Mouse (Mus musculus) lung, embryonic 14.5 days (tissue): ENCODE data around the gene Sez6. TPM values are rescaled to one million over a fixed set of nuclear protein-coding genes. Genes with fewer than 3 reads are reported as not detected.

ENCODE experiments used
- ATAC-seq: fragments of 200-750 bp; cut with Nextera tagmentation; 2 replicates; pipeline ENCODE4 v1.8.0; 2017; ENCODE audit warnings: mild to moderate bottlenecking, moderate TSS enrichment, moderate library complexity; ENCODE audit not compliant: insufficient read depth
- DNase-seq: peaks from one replicate; pipeline ENCODE4 v3.0.0-alpha.2; 2015
- H3K27ac ChIP-seq: fragments of 300-500 bp; sonication (generic); 2 replicates; pipeline ENCODE4 v1.5.1; 2014; ENCODE audit warnings: low read depth, mild to moderate bottlenecking, moderate library complexity
- H3K27me3 ChIP-seq: fragments of 300-500 bp; sonication (generic); 2 replicates; pipeline ENCODE4 v1.6.1; 2014; ENCODE audit warnings: low read length, control low read depth; ENCODE audit not compliant: insufficient read depth
- H3K36me3 ChIP-seq: fragments of 300-500 bp; sonication (generic); 2 replicates; pipeline ENCODE4 v1.6.1; 2014; ENCODE audit warnings: control low read depth; ENCODE audit not compliant: insufficient read depth
- H3K4me1 ChIP-seq: fragments of 300-500 bp; sonication (generic); 2 replicates; pipeline ENCODE4 v1.6.1; 2014; ENCODE audit warnings: antibody characterized with exemption, control low read depth; ENCODE audit not compliant: insufficient read depth
- H3K4me2 ChIP-seq: fragments of 300-500 bp; sonication (generic); 2 replicates; pipeline ENCODE4 v1.6.1; 2014; ENCODE audit warnings: mild to moderate bottlenecking
- H3K4me3 ChIP-seq: fragments of 300-500 bp; sonication (generic); 2 replicates; pipeline ENCODE4 v1.5.1; 2014; ENCODE audit warnings: low read depth, low read length
- H3K9ac ChIP-seq: fragments of 300-500 bp; sonication (generic); 2 replicates; pipeline ENCODE4 v1.6.1; 2014
- H3K9me3 ChIP-seq: fragments of 300-500 bp; sonication (generic); 2 replicates; pipeline ENCODE4 v1.6.1; 2016; ENCODE audit warnings: low read depth, low read length, control low read depth
- CTCF ChIP-seq: IDR thresholded peaks from 2 replicates; pipeline ENCODE4 v1.5.1; 2016; ENCODE audit warnings: antibody characterized with exemption, low read depth
- WGBS: fragments of 180-500 bp; shearing (Covaris S2); extraction: QIAGEN DNeasy Blood & Tissue Kit; methylation state at CpG from one replicate; pipeline ENCODE4 v1.1.7; 2014; 5-methylcytosine and 5-hydroxymethylcytosine counted together
- polyA plus RNA-seq: library from polyadenylated mRNA; unstranded; fragments of >200 nt; fragmentation: Nextera tagmentation; extraction: Ambion mirVana; gene quantifications from 2 replicates; pipeline ENCODE4 v1.2.1, GENCODE M21; 2014

Gene Sez6
- polyA plus RNA-seq, 1 experiment from 2014 or later = 0.22 TPM

- Histone ChIP-seq H3K4me1 (0 out of 2 replicates have a peak, but pooled peaks cover 3% of the 10 kb centered on the region), H3K27ac (no peak overlapping the region), H3K27me3 (no peaks in the 10 kb centered on the region), H3K9me3 (no peaks in the 10 kb centered on the region), H3K36me3 (no peaks in the 10 kb centered on the region), H3K4me3 (no peak overlapping the region), H3K9ac (no peak overlapping the region), H3K4me2 (no peak overlapping the region)
- DNase-seq (no peak), ATAC-seq (no peak)
- TF ChIP-seq CTCF = no peak
- 58% methylated on average over 9 of the region's 9 CpGs for WGBS
These were observed 29.6 kb downstream of the Sez6 start for GRCm38 (mm10) chr11:77960199-77960598.

- WGBS = 29% methylated on average over 5 of the region's 5 CpGs
- Histone ChIP-seq H3K9ac (no peak overlapping the region), H3K4me3 (no peak overlapping the region), H3K36me3 (no peaks in the 10 kb centered on the region), H3K9me3 (no peaks in the 10 kb centered on the region), H3K27me3 (no peaks in the 10 kb centered on the region), H3K4me2 (no peak overlapping the region), H3K4me1 (0 out of 2 replicates have a peak, but pooled peaks cover 3% of the 10 kb centered on the region), H3K27ac (no peak overlapping the region)
- TF ChIP-seq CTCF = no peak
- ATAC-seq (no peak), DNase-seq (no peak)
These were observed 30.3 kb downstream of the Sez6 start for GRCm38 (mm10) chr11:77960898-77961297.

- H3K36me3 ChIP-seq = no peaks in the 10 kb centered on the region
- 0 out of 2 replicates have a peak, but pooled peaks cover 3% of the 10 kb centered on the region for H3K4me1 ChIP-seq
- TF ChIP-seq CTCF = no peak
- no peak overlapping the region for H3K4me3 ChIP-seq
- no peak for DNase-seq
- H3K4me2 ChIP-seq = no peak overlapping the region
- no peaks in the 10 kb centered on the region for H3K9me3 ChIP-seq
- ATAC-seq = no peak
- H3K27ac ChIP-seq = no peak overlapping the region
- WGBS = 80% methylated on average over 10 of the region's 10 CpGs
- no peaks in the 10 kb centered on the region for H3K27me3 ChIP-seq
- no peak overlapping the region for H3K9ac ChIP-seq
These were observed 32.3 kb downstream of the Sez6 start for GRCm38 (mm10) chr11:77962946-77963345.

DNA sequence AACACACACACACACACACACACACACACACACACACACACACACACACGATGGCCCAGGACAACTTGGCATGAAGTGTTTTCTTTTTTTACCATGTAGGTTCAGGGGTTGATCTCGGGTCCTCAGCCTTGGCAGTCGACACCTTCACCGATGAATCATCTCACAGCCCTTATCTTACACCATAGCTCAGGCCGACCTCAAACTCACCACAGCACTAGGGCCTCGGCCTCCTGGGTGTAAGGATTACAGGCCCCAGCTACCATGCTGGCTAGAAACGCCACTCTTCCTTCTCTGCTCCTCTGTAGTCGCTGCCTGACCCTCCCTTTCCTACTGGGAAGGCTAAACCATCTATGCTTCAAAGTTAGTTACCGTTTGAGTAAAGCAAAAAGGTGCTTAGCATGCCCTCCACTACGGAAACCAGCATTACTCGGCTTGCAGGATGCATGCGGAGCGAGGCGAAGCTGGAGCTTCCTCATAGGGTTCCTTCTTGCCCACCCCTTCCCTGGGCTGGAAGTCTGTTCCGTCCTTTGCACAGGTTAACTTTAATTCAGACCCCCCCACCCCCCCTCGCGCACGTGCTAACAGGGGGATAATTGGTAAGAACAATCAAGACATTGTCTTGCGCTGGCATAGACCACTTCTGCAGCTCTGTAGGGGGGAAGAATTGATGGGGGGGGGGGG is 34.0 kb downstream of the Sez6 start:
- no peak for DNase-seq
- no peak for TF ChIP-seq CTCF

DNA sequence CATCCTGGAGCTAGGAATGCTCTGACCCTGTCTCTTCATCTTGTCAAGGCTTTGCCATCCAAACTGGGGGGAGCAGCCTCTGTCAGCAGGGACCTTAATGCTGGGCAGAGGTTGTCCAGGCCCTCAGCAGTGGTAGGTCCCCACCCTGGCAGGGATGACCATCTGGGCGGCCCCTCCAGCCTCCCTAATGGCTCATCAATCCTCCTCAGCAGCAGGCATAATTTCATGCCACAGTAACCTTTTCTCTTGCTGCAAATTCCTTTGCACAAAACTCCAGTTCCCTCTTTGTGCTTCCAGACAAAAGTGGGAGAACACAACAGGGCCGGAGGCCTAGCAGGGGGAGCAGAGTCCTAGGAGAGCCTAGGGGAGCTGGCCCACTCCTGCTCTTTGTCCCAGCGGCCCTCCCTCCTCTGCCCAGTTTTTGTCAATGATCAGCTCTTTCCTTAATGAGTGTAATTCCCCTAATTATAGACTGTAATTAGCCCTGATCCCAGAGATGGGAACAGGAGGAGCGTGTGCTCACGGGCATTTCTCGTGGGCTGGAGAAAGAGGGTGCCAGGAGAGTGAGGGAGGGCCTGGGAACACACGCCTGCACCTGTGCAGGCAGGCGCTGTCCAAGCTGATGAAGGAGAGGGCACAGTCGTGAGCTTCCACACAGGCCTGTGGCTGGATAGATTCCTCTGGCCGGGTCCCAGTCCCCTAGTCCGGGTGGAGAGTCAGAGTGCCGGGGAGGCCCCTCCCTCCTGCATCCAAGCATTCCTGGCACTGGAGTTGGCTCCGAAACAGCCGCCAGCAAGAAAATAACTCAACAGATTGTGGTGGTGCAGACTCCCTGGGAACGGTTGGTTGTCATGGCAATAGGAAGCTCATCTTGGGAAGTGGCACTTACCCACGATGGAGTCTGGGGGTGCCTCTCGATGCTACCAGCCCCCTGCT is 34.8 kb downstream of the Sez6 start:
- H3K27me3 ChIP-seq = no peaks in the 10 kb centered on the region
- H3K4me2 ChIP-seq = no peak overlapping the region
- no peak for TF ChIP-seq CTCF
- 0 out of 2 replicates have a peak, but pooled peaks cover 3% of the 10 kb centered on the region for H3K4me1 ChIP-seq
- H3K9me3 ChIP-seq = no peaks in the 10 kb centered on the region
- no peaks in the 10 kb centered on the region for H3K36me3 ChIP-seq
- H3K9ac ChIP-seq = no peak overlapping the region
- peak; percentile 31 for DNase-seq
- 0 out of 2 replicates have a peak, but pooled peaks have one; percentile 42 for ATAC-seq
- WGBS = 28% methylated on average over 17 of the region's 17 CpGs
- H3K4me3 ChIP-seq = no peak overlapping the region
- H3K27ac ChIP-seq = no peak overlapping the region

More for the DNA sequence above, 34.0 kb downstream of the Sez6 start:
- ATAC-seq = no peak
- WGBS = 27% methylated on average over 19 of the region's 19 CpGs
- Histone ChIP-seq H3K4me3 (no peak overlapping the region), H3K27ac (no peak overlapping the region), H3K4me1 (0 out of 2 replicates have a peak, but pooled peaks cover 3% of the 10 kb centered on the region), H3K27me3 (no peaks in the 10 kb centered on the region), H3K9me3 (no peaks in the 10 kb centered on the region), H3K9ac (no peak overlapping the region), H3K36me3 (no peaks in the 10 kb centered on the region), H3K4me2 (no peak overlapping the region)

DNA sequence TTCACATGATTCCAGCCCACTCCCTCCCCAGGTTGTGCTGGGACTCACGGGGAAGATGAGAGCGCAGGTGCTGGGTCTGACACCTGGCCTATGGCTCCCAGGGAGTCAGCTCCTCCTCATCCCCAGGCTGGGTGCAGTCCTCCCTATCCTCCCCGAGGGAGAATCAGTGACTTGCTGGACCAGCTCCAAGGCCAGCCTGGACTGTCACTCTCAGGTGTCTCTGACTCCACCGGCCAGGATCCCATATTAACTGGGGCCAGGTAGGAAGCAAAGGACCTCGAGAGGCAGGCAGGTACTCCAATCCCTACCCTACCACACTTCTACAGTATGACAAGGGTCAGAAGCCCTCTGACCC is 35.4 kb downstream of the Sez6 start:
- ATAC-seq = no peak
- Histone ChIP-seq H3K36me3 (no peaks in the 10 kb centered on the region), H3K9me3 (no peaks in the 10 kb centered on the region), H3K9ac (no peak overlapping the region), H3K27ac (no peak overlapping the region), H3K27me3 (no peaks in the 10 kb centered on the region), H3K4me3 (no peak overlapping the region), H3K4me2 (no peak overlapping the region), H3K4me1 (0 out of 2 replicates have a peak, but pooled peaks cover 3% of the 10 kb centered on the region)
- 52% methylated on average over 5 of the region's 5 CpGs for WGBS
- TF ChIP-seq CTCF = no peak
- no peak for DNase-seq

- Histone ChIP-seq H3K9me3 (no peaks in the 10 kb centered on the region), H3K4me2 (no peak overlapping the region), H3K27me3 (no peaks in the 10 kb centered on the region), H3K36me3 (no peaks in the 10 kb centered on the region), H3K4me1 (0 out of 2 replicates have a peak, but pooled peaks cover 3% of the 10 kb centered on the region), H3K9ac (no peak overlapping the region), H3K4me3 (no peak overlapping the region), H3K27ac (no peak overlapping the region)
- ATAC-seq (peak; percentile 64; the same call in 1 of the 2 replicates), DNase-seq (peak; percentile 93)
- peak; percentile 87 for TF ChIP-seq CTCF
- under 1% methylated on average over 4 of the region's 4 CpGs for WGBS
These were observed 36.5 kb downstream of the Sez6 start for GRCm38 (mm10) chr11:77967114-77967513.
